Mouse (Mus musculus) spleen, adult 2 months (tissue): ENCODE measurements around the gene Asic1. TPM values are rescaled to one million over a fixed set of nuclear protein-coding genes. Genes with fewer than 3 reads are reported as not detected.

Experiments
- DNase-seq, 2 experiments: peaks; one replicate each; pipeline versions ENCODE4 v3.0.0 to v3.0.0-alpha.2; 2012 to 2021; ENCODE audit warnings: low spot score in 2 of 2, low read depth in 1 of 2
- H3K27ac ChIP-seq: fragments of 200-500 bp; 2 replicates; pipeline ENCODE4 v1.5.1; 2012; ENCODE audit warnings: low read length, inconsistent platforms; ENCODE audit not compliant: insufficient read depth
- H3K27me3 ChIP-seq: fragments of 200-500 bp; 2 replicates; pipeline ENCODE4 v1.6.1; 2012; ENCODE audit warnings: mild to moderate bottlenecking, moderate library complexity, low read length, inconsistent platforms; ENCODE audit not compliant: control insufficient read depth, insufficient read depth
- H3K36me3 ChIP-seq: fragments of 200-500 bp; 2 replicates; pipeline ENCODE4 v1.6.1; 2012; ENCODE audit warnings: mild to moderate bottlenecking, low read length, inconsistent platforms; ENCODE audit not compliant: control insufficient read depth, insufficient read depth
- H3K4me1 ChIP-seq: fragments of 200-500 bp; 2 replicates; pipeline ENCODE4 v1.6.1; 2011; ENCODE audit warnings: inconsistent platforms; ENCODE audit not compliant: control insufficient read depth, insufficient read depth, insufficient read length
- H3K4me3 ChIP-seq: fragments of 200-500 bp; 2 replicates; pipeline ENCODE4 v1.5.1; 2011; ENCODE audit warnings: mild to moderate bottlenecking, inconsistent platforms; ENCODE audit not compliant: insufficient read depth, insufficient read length; ENCODE audit errors: extremely low read depth
- CTCF ChIP-seq: fragments of 200-500 bp; IDR thresholded peaks from 2 replicates; pipeline ENCODE4 v1.5.1; 2011; ENCODE audit warnings: mild to moderate bottlenecking, inconsistent platforms; ENCODE audit not compliant: insufficient read depth, insufficient read length, insufficient replicate concordance; ENCODE audit errors: extremely low read depth
- POLR2A ChIP-seq: fragments of 200-500 bp; IDR thresholded peaks from 2 replicates; pipeline ENCODE4 v1.6.1; 2011; ENCODE audit warnings: low read depth, low read length, inconsistent platforms
- WGBS: fragments of 180-500 bp; shearing (Covaris S2); methylation state at CpG from one replicate; pipeline ENCODE4 v1.1.7; 2018; 5-methylcytosine and 5-hydroxymethylcytosine counted together
- polyA plus RNA-seq: library from polyadenylated mRNA; depleted of rRNA; stranded (reverse); fragments of >200 nt; gene quantifications from 2 replicates; pipeline ENCODE4 v1.2.3, GENCODE M21; 2012

Gene Asic1
- polyA plus RNA-seq, 1 experiment: 2.0 TPM

GRCm38 (mm10) chr15:99704881-99705280 is 34.7 kb downstream of the Asic1 start:
- no peak overlapping the region for H3K4me3 ChIP-seq
- no peak for DNase-seq
- no peak overlapping the region for H3K27ac ChIP-seq
- peaks cover 26% of the 10 kb centered on the region for H3K36me3 ChIP-seq
- no peaks in the 10 kb centered on the region for H3K27me3 ChIP-seq
- TF ChIP-seq POLR2A (no peak), CTCF (no peak)
- H3K4me1 ChIP-seq: peaks cover 4% of the 10 kb centered on the region; the same call in 1 of the 2 replicates
- WGBS: 88% methylated on average over 7 of the region's 7 CpGs

DNA sequence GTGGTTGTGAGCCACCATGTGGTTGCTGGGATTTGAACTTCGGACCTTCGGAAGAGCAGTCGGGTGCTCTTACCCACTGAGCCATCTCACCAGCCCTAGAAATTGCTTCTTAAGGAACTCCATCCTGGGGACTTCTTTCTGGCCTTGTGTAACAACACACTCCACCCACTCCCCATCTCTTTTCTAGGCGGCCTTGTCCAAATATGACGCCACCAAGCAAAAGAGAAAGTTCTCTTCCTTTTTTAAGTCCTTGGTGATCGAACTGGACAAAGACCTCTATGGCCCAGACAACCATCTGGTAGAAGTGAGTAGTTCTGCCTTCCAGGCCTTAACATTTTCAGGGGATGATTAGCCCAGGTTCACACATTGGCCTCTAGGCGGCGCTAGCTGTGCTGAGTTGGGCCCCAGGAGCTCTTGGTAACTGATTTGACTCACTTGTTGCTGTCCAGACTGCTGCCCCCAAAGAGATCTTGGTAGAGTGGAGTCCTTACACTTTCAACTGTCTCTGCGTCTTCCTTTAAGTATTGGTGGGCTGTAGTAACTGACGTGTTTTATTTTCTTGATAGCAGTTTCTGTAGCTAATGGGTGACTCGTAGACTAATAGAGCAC is 35.4 kb downstream of the Asic1 start, which contains the start of gene Gm17349:
Gene Gm17349, minus strand, starts transcription at position 51 of the 609 bp plus-strand sequence.
- Histone ChIP-seq H3K4me1 (peaks cover 4% of the 10 kb centered on the region; the same call in 1 of the 2 replicates), H3K36me3 (peaks cover 29% of the 10 kb centered on the region), H3K27ac (no peak within 1 kb of the TSS), H3K4me3 (no peak within 1 kb of the TSS), H3K27me3 (no peaks in the 10 kb centered on the region)
- WGBS: 72% methylated on average over 11 of the region's 11 CpGs
- no peak for TF ChIP-seq POLR2A
- peak; percentile 69; the same call in 1 of the 2 replicates for TF ChIP-seq CTCF
- peak in 1 of 2 experiments; percentile 47 for DNase-seq

GRCm38 (mm10) chr15:99708176-99708575 is 38.0 kb downstream of the Asic1 start:
- peaks cover 44% of the 10 kb centered on the region for H3K36me3 ChIP-seq
- DNase-seq: no peak

GRCm38 (mm10) chr15:99710221-99711190 is 40.3 kb downstream of the Asic1 start:
- Histone ChIP-seq H3K27me3 (no peaks in the 10 kb centered on the region), H3K4me3 (no peak overlapping the region), H3K36me3 (peaks cover 44% of the 10 kb centered on the region), H3K27ac (no peak overlapping the region), H3K4me1 (no peaks in the 10 kb centered on the region)
- DNase-seq: no peak
- 94% methylated on average over 10 of the region's 10 CpGs for WGBS
- TF ChIP-seq CTCF: no peak
- TF ChIP-seq POLR2A: no peak

More at GRCm38 (mm10) chr15:99708176-99708575, 38.0 kb downstream of the Asic1 start:
- H3K4me3 ChIP-seq: no peak overlapping the region
- no peak for TF ChIP-seq POLR2A
- TF ChIP-seq CTCF: no peak
- no peak overlapping the region for H3K27ac ChIP-seq
- no peaks in the 10 kb centered on the region for H3K4me1 ChIP-seq
- no peaks in the 10 kb centered on the region for H3K27me3 ChIP-seq
- 95% methylated on average over 13 of the region's 13 CpGs for WGBS

DNA sequence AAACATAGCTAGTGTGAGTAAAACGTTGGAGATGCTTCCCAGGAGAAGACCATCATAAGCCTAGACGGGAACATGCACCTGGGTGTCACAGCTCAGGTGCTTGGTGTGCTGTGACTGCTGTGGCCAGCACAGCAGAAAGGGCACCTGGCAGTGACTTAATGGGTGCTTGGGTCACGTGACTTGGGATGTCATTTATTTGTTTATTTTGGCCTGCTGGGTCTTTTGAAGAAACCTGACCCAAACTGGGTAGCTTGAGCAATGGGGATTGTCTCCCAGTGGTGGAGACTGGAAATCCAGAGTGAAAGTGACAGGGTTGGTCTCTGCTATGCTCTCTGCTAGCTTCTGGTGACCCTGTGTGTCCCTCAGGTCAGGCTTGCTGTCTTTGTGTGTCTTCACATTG is 41.3 kb downstream of the Asic1 start:
- Histone ChIP-seq H3K4me1 (no peaks in the 10 kb centered on the region), H3K36me3 (peaks cover 39% of the 10 kb centered on the region), H3K4me3 (no peak overlapping the region), H3K27ac (no peak overlapping the region), H3K27me3 (no peaks in the 10 kb centered on the region)
- DNase-seq: no peak
- 84% methylated on average over 3 of the region's 3 CpGs for WGBS
- TF ChIP-seq POLR2A (no peak), CTCF (no peak)

DNA sequence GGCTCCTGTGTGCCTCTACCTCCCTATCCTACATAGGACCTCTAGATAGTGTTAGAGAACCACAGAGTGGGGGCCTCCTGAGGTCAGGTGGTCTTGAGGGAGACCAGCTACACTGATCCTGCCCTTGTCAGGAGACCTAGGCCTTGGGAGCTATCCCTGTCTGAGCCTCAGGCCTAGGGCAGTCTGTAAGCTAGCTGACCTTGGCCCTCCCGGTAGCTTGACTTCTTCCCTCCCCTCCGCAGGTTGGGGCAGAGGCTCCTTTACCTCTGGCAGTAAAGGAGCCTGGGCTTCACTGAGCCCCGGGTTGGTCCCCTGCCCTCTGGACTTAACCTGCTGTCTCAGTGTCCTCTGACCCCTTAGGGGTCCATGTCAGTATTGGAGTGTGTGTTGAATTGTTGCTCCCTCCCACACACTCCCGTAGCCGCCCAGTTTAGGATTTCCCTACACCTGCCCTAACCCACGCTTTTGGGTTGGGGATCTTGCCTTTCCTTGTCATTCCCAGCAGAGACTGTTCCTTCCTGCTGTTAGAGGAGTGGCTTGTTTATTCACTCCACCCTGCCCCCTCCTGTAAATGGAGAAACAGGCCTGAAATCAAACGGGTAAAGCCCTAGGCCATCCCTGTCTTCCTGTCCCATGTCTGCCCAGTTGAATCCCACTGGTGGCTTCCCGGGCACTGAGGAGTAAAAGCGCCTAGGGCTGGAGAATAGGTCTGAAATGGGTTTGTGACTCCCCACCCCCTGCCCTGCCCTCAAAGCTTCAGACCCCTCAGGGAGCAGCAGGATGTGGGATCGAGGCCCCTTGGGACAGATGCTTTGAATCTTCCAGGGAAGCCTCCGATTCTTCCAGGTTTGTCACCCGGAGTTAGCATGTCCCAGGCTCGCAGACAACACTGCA is 42.7 kb downstream of the Asic1 start:
- no peak for DNase-seq
- TF ChIP-seq CTCF (no peak), POLR2A (no peak)
- peaks cover 30% of the 10 kb centered on the region for H3K36me3 ChIP-seq
- no peaks in the 10 kb centered on the region for H3K27me3 ChIP-seq
- H3K4me3 ChIP-seq: no peak overlapping the region
- WGBS: 91% methylated on average over 13 of the region's 13 CpGs
- no peaks in the 10 kb centered on the region for H3K4me1 ChIP-seq
- H3K27ac ChIP-seq: no peak overlapping the region
